Mouse (Mus musculus): ENCODE data around the gene Tmeff2. TPM values are rescaled to one million over a fixed set of nuclear protein-coding genes. Genes with fewer than 3 reads are reported as not detected.

Gene Tmeff2
- polyA plus RNA-seq, 1 experiment from 2014 or later = 1.6 TPM

- no peak for DNase-seq (ENCODE audit: low spot score)
- Histone ChIP-seq H3K9me3 (replicated peaks) (no peaks in the 10 kb centered on the region), H3K27ac (no peak overlapping the region), H3K27me3 (ENCODE audit: low read depth, poor library complexity, severe bottlenecking) (no peaks in the 10 kb centered on the region), H3K4me3 (no peak overlapping the region), H3K36me3 (no peaks in the 10 kb centered on the region), H3K4me1 (no peaks in the 10 kb centered on the region)
- 85% methylated on average over 3 of the region's 3 CpGs for WGBS
Observed at GRCm38 (mm10) chr1:50999793-51000192, 99.3 kb downstream of the Tmeff2 start.

DNA sequence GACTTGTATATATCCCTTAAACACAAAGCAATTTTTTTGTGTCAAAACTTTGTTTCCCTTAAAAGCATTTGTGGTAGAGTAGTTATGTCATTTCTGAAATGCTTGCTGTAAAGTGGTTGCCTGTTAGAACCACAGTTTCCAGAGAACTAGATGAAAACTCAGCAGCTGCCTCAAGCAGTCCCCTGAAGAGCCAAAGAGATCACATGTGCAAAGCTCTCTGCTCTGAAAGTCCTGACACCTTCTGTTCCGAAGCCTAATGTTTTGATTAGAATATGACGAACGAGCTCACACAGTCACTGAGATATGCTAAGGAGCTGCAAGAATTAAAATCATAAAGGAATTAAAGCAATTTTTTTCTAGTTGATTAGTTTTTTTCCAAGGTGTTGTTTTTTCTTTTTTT is 107.9 kb downstream of the Tmeff2 start:
- H3K27ac ChIP-seq = no peak overlapping the region
- H3K9me3 ChIP-seq (replicated peaks) = no peaks in the 10 kb centered on the region
- H3K27me3 ChIP-seq (ENCODE audit: low read depth, poor library complexity, severe bottlenecking) = no peaks in the 10 kb centered on the region
- WGBS = 82% methylated on average over 3 of the region's 3 CpGs
- H3K4me1 ChIP-seq = no peaks in the 10 kb centered on the region
- no peak overlapping the region for H3K4me3 ChIP-seq
- DNase-seq (ENCODE audit: low spot score) = no peak
- no peaks in the 10 kb centered on the region for H3K36me3 ChIP-seq

DNA sequence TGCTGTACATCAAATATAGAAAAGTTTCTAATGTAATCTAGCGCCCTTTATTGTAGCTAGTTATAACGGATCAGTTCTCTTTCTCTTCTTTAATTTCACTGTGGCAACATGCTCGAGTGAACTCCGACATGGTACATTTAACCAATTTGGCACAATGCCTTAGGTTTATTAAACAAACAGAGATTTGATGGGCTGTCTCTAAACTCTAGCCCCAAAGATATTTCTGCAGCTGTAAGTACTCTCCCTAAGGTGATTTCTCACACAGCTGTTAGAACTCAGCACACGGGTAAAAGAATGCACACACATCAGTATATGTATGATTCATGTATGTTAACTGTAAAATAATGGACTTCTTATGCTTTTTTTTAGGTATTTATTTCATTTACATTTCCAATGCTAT is 139.8 kb downstream of the Tmeff2 start:
- no peak overlapping the region for H3K4me3 ChIP-seq
- H3K27me3 ChIP-seq (ENCODE audit: low read depth, poor library complexity, severe bottlenecking) = no peaks in the 10 kb centered on the region
- no peaks in the 10 kb centered on the region for H3K9me3 ChIP-seq (replicated peaks)
- no peaks in the 10 kb centered on the region for H3K4me1 ChIP-seq
- WGBS = 91% methylated on average over 5 of the region's 5 CpGs
- DNase-seq (ENCODE audit: low spot score) = no peak
- H3K36me3 ChIP-seq = no peaks in the 10 kb centered on the region
- no peak overlapping the region for H3K27ac ChIP-seq

DNA sequence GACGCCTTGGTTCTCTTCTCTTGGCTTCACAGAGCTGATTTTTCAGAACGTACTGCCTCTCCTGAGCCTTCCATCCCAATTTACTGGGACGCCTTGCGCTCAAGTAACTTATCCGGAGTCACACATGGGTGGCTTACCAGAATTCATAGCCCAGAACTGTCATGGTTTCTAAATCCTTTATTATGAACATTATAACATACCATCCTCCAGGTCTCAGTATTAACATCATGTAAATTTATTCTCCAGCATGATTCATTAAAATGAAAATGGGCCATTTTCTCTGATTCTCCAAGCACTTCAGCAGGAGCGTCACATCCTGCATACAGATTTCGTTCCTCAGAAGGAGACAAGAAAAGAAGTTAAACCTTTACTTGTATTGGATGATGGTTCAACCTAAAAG is 144.4 kb downstream of the Tmeff2 start:
- Histone ChIP-seq H3K27ac (no peak overlapping the region), H3K4me3 (no peak overlapping the region), H3K4me1 (no peaks in the 10 kb centered on the region), H3K9me3 (replicated peaks) (no peaks in the 10 kb centered on the region), H3K36me3 (no peaks in the 10 kb centered on the region), H3K27me3 (ENCODE audit: low read depth, poor library complexity, severe bottlenecking) (no peaks in the 10 kb centered on the region)
- DNase-seq (ENCODE audit: low spot score) = no peak
- WGBS = 96% methylated on average over 7 of the region's 7 CpGs

GRCm38 (mm10) chr1:51064549-51064948 is 164.1 kb downstream of the Tmeff2 start:
- Histone ChIP-seq H3K27ac (no peak overlapping the region), H3K4me3 (no peak overlapping the region), H3K9me3 (replicated peaks) (no peaks in the 10 kb centered on the region), H3K36me3 (no peaks in the 10 kb centered on the region), H3K4me1 (no peaks in the 10 kb centered on the region), H3K27me3 (ENCODE audit: low read depth, poor library complexity, severe bottlenecking) (no peaks in the 10 kb centered on the region)
- DNase-seq (ENCODE audit: low spot score) = no peak

GRCm38 (mm10) chr1:51065652-51066051 is 165.2 kb downstream of the Tmeff2 start:
- DNase-seq (ENCODE audit: low spot score) = no peak
- H3K27me3 ChIP-seq (ENCODE audit: low read depth, poor library complexity, severe bottlenecking) = no peaks in the 10 kb centered on the region
- no peaks in the 10 kb centered on the region for H3K9me3 ChIP-seq (replicated peaks)
- no peaks in the 10 kb centered on the region for H3K36me3 ChIP-seq
- no peak overlapping the region for H3K27ac ChIP-seq
- no peaks in the 10 kb centered on the region for H3K4me1 ChIP-seq
- H3K4me3 ChIP-seq = no peak overlapping the region
- 91% methylated on average over 2 of the region's 2 CpGs for WGBS

DNA sequence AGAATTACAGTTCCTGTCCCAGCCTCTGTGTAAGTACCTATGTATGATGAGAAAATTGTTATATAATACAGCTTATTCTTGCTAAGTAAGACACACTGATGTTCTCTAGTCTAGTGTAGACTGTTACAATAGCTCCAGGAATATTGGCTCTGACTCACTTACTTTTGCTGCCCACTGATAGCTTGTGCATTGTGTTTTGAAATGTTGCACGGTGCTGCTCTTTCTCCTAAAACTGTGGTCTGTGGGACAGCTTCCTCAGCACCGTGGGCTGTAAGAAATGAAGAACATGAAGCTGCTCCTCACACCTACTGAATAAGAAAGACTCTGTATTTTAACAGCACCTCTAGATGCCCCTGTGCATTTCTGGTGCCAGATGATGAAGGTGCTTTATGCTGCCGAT is 168.4 kb downstream of the Tmeff2 start:
- 90% methylated on average over 3 of the region's 3 CpGs for WGBS
- no peak overlapping the region for H3K4me3 ChIP-seq
- H3K9me3 ChIP-seq (replicated peaks) = no peaks in the 10 kb centered on the region

GRCm38 (mm10) chr1:51069288-51069687 is 168.8 kb downstream of the Tmeff2 start:
- WGBS = 87% methylated on average over 2 of the region's 2 CpGs
- Histone ChIP-seq H3K27ac (no peak overlapping the region), H3K4me3 (no peak overlapping the region), H3K9me3 (replicated peaks) (no peaks in the 10 kb centered on the region), H3K36me3 (no peaks in the 10 kb centered on the region), H3K4me1 (no peaks in the 10 kb centered on the region), H3K27me3 (ENCODE audit: low read depth, poor library complexity, severe bottlenecking) (no peaks in the 10 kb centered on the region)
- DNase-seq (ENCODE audit: low spot score) = no peak

More for the DNA sequence above, 168.4 kb downstream of the Tmeff2 start:
- H3K27me3 ChIP-seq (ENCODE audit: low read depth, poor library complexity, severe bottlenecking) = no peaks in the 10 kb centered on the region
- no peaks in the 10 kb centered on the region for H3K4me1 ChIP-seq
- no peaks in the 10 kb centered on the region for H3K36me3 ChIP-seq
- no peak overlapping the region for H3K27ac ChIP-seq
- DNase-seq (ENCODE audit: low spot score) = no peak

DNA sequence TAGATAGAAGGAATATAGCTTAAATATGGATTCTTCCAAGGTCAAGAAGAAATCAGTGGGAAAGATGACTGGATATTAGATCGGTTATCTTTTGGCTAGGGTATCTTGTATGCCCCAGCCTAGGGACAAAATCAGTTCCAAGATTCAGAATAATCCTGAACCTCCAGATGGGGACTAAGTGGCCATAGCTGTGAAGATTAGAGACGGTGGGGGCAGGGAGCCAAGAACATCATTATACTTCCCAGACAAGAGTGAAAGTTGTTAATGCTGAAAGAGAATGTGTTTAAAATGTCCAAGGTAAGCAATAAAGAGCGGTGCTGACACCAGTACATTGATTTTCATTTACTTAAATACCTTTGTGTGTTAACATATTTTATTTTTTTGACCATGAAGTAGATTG is 173.6 kb downstream of the Tmeff2 start:
- no peak overlapping the region for H3K27ac ChIP-seq
- no peak overlapping the region for H3K4me3 ChIP-seq
- WGBS = 90% methylated on average over 3 of the region's 3 CpGs
- no peak for DNase-seq (ENCODE audit: low spot score)
- no peaks in the 10 kb centered on the region for H3K27me3 ChIP-seq (ENCODE audit: low read depth, poor library complexity, severe bottlenecking)
- no peaks in the 10 kb centered on the region for H3K9me3 ChIP-seq (replicated peaks)
- no peaks in the 10 kb centered on the region for H3K4me1 ChIP-seq
- no peaks in the 10 kb centered on the region for H3K36me3 ChIP-seq

DNA sequence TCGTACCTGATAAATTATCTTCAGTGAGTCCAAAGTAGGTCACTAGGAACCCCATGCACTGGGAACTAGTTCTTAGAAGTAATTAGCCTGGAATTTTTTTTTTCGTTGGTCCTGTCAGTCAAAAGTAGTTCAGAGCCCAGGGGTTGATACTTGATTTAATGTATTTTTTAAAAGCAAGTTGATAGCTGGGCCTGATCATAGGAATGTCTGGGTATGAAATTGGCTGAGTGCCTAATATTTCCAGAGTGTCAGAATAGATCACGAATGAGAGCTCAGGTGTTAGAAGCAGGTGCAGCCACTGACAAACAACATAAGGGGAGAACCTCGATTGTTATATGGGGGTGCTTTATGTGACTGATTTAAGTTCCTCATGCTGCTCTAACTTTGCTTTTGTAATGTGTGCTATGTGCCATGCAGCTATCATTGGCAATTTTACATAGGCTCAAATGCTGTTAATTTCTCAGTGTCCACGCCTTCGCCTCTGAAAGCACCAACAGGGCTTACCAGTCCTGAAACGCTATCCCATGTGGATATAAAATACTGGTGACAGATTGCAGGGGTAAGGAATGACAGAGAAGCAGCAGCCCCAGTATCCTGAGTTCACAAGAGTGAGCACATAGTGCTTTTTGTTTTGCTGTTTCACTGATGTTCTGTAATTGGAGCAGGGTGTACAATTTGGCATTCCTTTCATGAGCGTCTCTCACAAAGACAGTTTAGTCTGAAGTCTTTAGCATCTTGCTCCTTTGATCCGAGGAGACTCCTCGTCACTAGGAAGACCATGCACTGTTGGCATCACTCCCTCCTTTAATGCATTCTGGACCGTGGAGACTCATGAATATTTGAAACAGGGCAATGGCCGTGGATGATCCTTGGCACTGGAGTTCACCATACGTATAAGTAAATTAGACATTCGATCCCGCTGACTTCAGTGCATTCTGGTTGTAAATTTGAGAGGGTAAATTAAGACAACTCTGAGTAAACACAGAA is 175.6 kb downstream of the Tmeff2 start:
- Histone ChIP-seq H3K4me3 (no peak overlapping the region), H3K4me1 (no peaks in the 10 kb centered on the region), H3K36me3 (no peaks in the 10 kb centered on the region), H3K27ac (no peak overlapping the region), H3K27me3 (ENCODE audit: low read depth, poor library complexity, severe bottlenecking) (no peaks in the 10 kb centered on the region), H3K9me3 (replicated peaks) (no peaks in the 10 kb centered on the region)
- WGBS = 72% methylated on average over 15 of the region's 15 CpGs
- DNase-seq (ENCODE audit: low spot score) = no peak

DNA sequence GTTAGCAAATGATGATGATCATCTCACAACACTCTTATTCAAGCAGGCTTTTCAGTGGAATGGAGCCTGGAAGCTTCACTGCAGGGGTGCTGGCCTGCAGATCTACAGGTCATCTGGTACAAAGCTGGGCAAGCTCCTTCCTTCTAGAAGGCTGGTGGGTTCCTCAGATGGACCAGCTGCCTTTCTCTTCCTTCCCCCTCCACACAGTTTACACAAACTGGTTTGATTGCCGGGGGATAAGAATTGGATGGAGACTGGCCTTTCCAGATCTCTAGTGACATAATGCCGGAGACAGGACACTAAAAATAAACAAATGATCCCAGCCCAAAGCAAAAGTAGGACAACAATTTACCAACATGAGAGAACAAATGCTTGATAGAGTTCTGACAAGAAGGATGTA is 188.5 kb downstream of the Tmeff2 start:
- Histone ChIP-seq H3K27me3 (ENCODE audit: low read depth, poor library complexity, severe bottlenecking) (no peaks in the 10 kb centered on the region), H3K4me3 (no peak overlapping the region)

DNA sequence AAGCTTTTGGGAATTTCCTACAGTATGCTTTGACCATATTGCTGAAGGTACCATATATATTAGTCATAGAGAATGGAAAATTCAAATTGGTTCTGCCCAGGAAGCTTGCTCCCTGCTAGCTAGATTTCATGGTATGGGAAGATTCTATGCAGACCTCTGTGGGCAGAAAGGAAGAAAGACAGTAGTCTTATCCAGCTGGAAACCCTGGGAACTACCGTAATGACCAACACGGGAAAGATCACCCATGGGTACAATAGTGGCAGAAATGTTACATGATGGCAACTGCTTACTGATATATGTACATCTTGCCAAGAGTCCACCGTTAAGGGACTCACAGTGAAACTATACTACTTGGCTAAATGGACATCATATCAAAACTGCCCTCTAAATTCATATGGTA is 189.4 kb downstream of the Tmeff2 start:
- WGBS = 89% methylated on average over 3 of the region's 3 CpGs

More for the DNA sequence above, 188.5 kb downstream of the Tmeff2 start:
- Histone ChIP-seq H3K36me3 (no peaks in the 10 kb centered on the region), H3K27ac (no peak overlapping the region), H3K9me3 (replicated peaks) (no peaks in the 10 kb centered on the region), H3K4me1 (no peaks in the 10 kb centered on the region)
- 70% methylated on average over 2 of the region's 2 CpGs for WGBS
- no peak for DNase-seq (ENCODE audit: low spot score)

GRCm38 (mm10) chr1:51090212-51090761 is 189.8 kb downstream of the Tmeff2 start:
- Histone ChIP-seq H3K9me3 (replicated peaks) (no peaks in the 10 kb centered on the region), H3K4me3 (no peak overlapping the region), H3K27ac (no peak overlapping the region), H3K27me3 (ENCODE audit: low read depth, poor library complexity, severe bottlenecking) (no peaks in the 10 kb centered on the region), H3K36me3 (no peaks in the 10 kb centered on the region), H3K4me1 (no peaks in the 10 kb centered on the region)
- 82% methylated on average over 4 of the region's 4 CpGs for WGBS
- DNase-seq (ENCODE audit: low spot score) = no peak

More for the DNA sequence above, 189.4 kb downstream of the Tmeff2 start:
- DNase-seq (ENCODE audit: low spot score) = no peak
- Histone ChIP-seq H3K4me1 (no peaks in the 10 kb centered on the region), H3K27ac (no peak overlapping the region), H3K27me3 (ENCODE audit: low read depth, poor library complexity, severe bottlenecking) (no peaks in the 10 kb centered on the region), H3K4me3 (no peak overlapping the region), H3K36me3 (no peaks in the 10 kb centered on the region), H3K9me3 (replicated peaks) (no peaks in the 10 kb centered on the region)
